In the genomic region with DNA sequence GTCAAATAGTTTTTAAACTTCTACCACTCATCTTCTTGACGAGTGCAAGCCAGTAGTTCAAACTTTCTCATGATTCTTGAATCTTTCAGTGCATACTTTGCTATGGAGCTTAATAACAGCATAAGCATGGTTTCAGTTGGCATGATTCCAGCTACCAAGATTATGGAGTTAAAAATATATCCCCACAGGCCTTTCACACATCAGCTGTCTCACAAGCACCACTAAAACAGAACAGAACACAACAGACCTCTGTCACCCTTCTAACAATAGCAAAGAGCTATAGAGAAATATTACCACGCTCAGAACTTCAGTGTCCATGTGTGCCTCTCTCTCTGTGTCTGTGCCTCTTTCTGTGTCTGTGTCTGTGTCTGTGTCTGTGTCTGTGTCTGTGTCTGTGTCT, we compare ENCODE assay signal across 19 mouse cellular contexts.
DNase-seq lines count a peak whose midpoint lies in the region; ATAC-seq and TF ChIP-seq lines count a peak whose summit lies in the region.
"Had no signal": no experiment of that assay in that cellular context is flagged by ENCODE, and none has a peak within 500 bp of the region (broad histone marks: within the 10 kb centered on the region; RNA-seq: fewer than 3 reads in every experiment).

No protein-coding gene starts in this region.

- intact Hi-C loops in heart, postnatal 25 days (cut with DNase I), result no loop called here

- no peaks in the 10 kb centered on the region for H3K9me3 ChIP-seq in heart, embryonic 11.5 days (replicated peaks; ENCODE audit: control insufficient read depth, low read length)
- H3K9me3 ChIP-seq: embryonic facial prominence, embryonic 13.5 days; hindbrain, embryonic 15.5 days; intestine, embryonic 15.5 days; kidney, embryonic 15.5 days; limb, embryonic 12.5 days; midbrain, embryonic 15.5 days had no signal

- no peak for DNase-seq in heart, postnatal 25 days (ENCODE audit: low spot score)
- peak; percentile 5 for DNase-seq in NIH3T3 (ENCODE audit: low read depth)
- DNase-seq in brain, embryonic 14.5 days (ENCODE audit: low read depth), result peak; percentile 24
- peak; percentile 9 for DNase-seq in heart, postnatal 4 days
- DNase-seq in kidney, postnatal 25 days, result no peak
- DNase-seq in left cerebral cortex, adult 18-20 months (ENCODE audit: low spot score in 2 of 2), result no peak
- DNase-seq: adrenal gland, adult 8-10 months; cerebellum, adult 9-11 months had no signal

- peak overlapping the region; percentile 77 for H3K27ac ChIP-seq in heart, embryonic 11.5 days (ENCODE audit: low read depth, low read length)
- H3K27ac ChIP-seq: embryonic facial prominence, embryonic 13.5 days; hindbrain, embryonic 15.5 days; intestine, embryonic 15.5 days; kidney, embryonic 15.5 days; limb, embryonic 12.5 days; liver, embryonic 14.5 days; midbrain, embryonic 15.5 days; stomach, postnatal 0 days had no signal

- WGBS in heart, embryonic 11.5 days (ENCODE audit: insufficient replicate concordance), result 42% methylated on average over 2 of the region's 2 CpGs

- H3K36me3 ChIP-seq in heart, embryonic 11.5 days (ENCODE audit: control insufficient read depth, insufficient read depth, low read length), result no peaks in the 10 kb centered on the region
- H3K36me3 ChIP-seq: embryonic facial prominence, embryonic 13.5 days; hindbrain, embryonic 15.5 days; intestine, embryonic 15.5 days; kidney, embryonic 15.5 days; limb, embryonic 12.5 days; midbrain, embryonic 15.5 days had no signal

- H3K4me2 ChIP-seq in heart, embryonic 11.5 days, result no peak overlapping the region
- H3K4me2 ChIP-seq: embryonic facial prominence, embryonic 13.5 days; hindbrain, embryonic 15.5 days; intestine, embryonic 15.5 days; kidney, embryonic 15.5 days; limb, embryonic 12.5 days; midbrain, embryonic 15.5 days had no signal

- no peaks in the 10 kb centered on the region for H3K4me1 ChIP-seq in heart, embryonic 11.5 days (ENCODE audit: control insufficient read depth, insufficient read depth, low read length)
- H3K4me1 ChIP-seq: embryonic facial prominence, embryonic 13.5 days; hindbrain, embryonic 15.5 days; intestine, embryonic 15.5 days; kidney, embryonic 15.5 days; limb, embryonic 12.5 days; midbrain, embryonic 15.5 days had no signal

- no peak overlapping the region for H3K9ac ChIP-seq in heart, embryonic 11.5 days (ENCODE audit: low read depth, low read length)
- H3K9ac ChIP-seq: embryonic facial prominence, embryonic 13.5 days; hindbrain, embryonic 15.5 days; intestine, embryonic 15.5 days; kidney, embryonic 15.5 days; limb, embryonic 12.5 days; liver, embryonic 14.5 days; midbrain, embryonic 15.5 days had no signal

- H3K27me3 ChIP-seq in heart, embryonic 11.5 days (ENCODE audit: control insufficient read depth, insufficient read depth, low read length), result no peaks in the 10 kb centered on the region
- H3K27me3 ChIP-seq: embryonic facial prominence, embryonic 13.5 days; hindbrain, embryonic 15.5 days; intestine, embryonic 15.5 days; kidney, embryonic 15.5 days; limb, embryonic 12.5 days; midbrain, embryonic 15.5 days; Patski had no signal

- no peak for TF ChIP-seq CTCF in brain, embryonic 14.5 days (IDR thresholded peaks at IDR 0.05; ENCODE audit: borderline replicate concordance, extremely low read depth, insufficient read depth, insufficient read length)

- H3K4me3 ChIP-seq in heart, embryonic 11.5 days (ENCODE audit: low read depth, low read length), result no peak overlapping the region
- H3K4me3 ChIP-seq: embryonic facial prominence, embryonic 13.5 days; hindbrain, embryonic 15.5 days; intestine, embryonic 15.5 days; kidney, embryonic 15.5 days; limb, embryonic 12.5 days; midbrain, embryonic 15.5 days had no signal

- TF ChIP-seq POLR2A in brain, embryonic 14.5 days (IDR thresholded peaks at IDR 0.05; ENCODE audit: borderline replicate concordance, extremely low read depth, insufficient read depth, insufficient read length, poor library complexity, severe bottlenecking), result no peak

- ATAC-seq in heart, embryonic 11.5 days (replicated peaks; ENCODE audit: insufficient number of reproducible peaks, low FRiP score, low TSS enrichment), result no peak
- ATAC-seq: intestine, embryonic 15.5 days; lung, postnatal 0 days; midbrain, embryonic 15.5 days; Patski had no signal

Comparison
In these comparisons a context has a peak if more than half of its experiments do, and no peak if none do; other contexts are left out.
1. DNase-seq: peak in NIH3T3 (single experiment), brain, embryonic 14.5 days (single experiment) and heart, postnatal 4 days (single experiment); none in heart, postnatal 25 days (single experiment), kidney, postnatal 25 days (0 of 2) and left cerebral cortex, adult 18-20 months (0 of 2).